Comparison of ENCODE assay signal across 10 mouse cellular contexts in the genomic region with DNA sequence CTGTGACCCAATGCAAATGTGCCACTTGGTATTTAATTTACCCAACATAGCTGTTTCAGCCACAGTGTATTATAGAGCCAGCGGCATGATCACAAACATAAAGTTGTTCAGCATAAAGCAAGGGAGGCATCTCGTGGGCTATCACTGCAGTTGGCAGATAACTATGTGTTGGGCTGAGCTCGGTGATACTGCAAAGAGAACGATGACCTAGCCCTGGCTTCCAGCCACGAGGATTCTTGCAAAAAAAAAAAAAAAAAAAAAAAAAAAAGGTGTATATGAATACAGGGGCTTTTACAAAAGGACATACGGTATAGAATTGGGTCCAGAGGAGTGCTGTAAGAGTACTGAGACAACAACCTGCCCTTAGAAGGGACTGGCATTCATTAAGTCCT. TPM values are rescaled to one million over a fixed set of nuclear protein-coding genes. Genes with fewer than 3 reads are reported as not detected.
A peak's percentile ranks its signal among the peaks of the same experiment; 100 is the strongest.
DNase-seq lines count a peak whose midpoint lies in the region; ATAC-seq and TF ChIP-seq lines count a peak whose summit lies in the region.
"Had no signal": no experiment of that assay in that cellular context is flagged by ENCODE, and none has a peak within 500 bp of the region (broad histone marks: within the 10 kb centered on the region; RNA-seq: fewer than 3 reads in every experiment).

No protein-coding gene starts in this region.

- peaks cover 10% of the 10 kb centered on the region; the same call in 1 of the 2 replicates for H3K4me1 ChIP-seq in hindbrain, embryonic 12.5 days
- H3K4me1 ChIP-seq in hindbrain, embryonic 13.5 days (replicated peaks), result 0 out of 2 replicates have a peak, but pooled peaks cover 11% of the 10 kb centered on the region
- peaks cover 3% of the 10 kb centered on the region; the same call in 1 of the 2 replicates for H3K4me1 ChIP-seq in stomach, embryonic 15.5 days
- no peaks in the 10 kb centered on the region for H3K4me1 ChIP-seq in stomach, postnatal 0 days (replicated peaks; ENCODE audit: control insufficient read depth, insufficient read depth)
- no peaks in the 10 kb centered on the region; the same call in 1 of the 2 replicates for H3K4me1 ChIP-seq in hindbrain, embryonic 15.5 days (replicated peaks)
- peaks cover 14% of the 10 kb centered on the region; the same call in 1 of the 2 replicates for H3K4me1 ChIP-seq in olfactory bulb, adult 2 months (ENCODE audit: control insufficient read depth, insufficient read depth, low read length)

- no peaks in the 10 kb centered on the region for H3K36me3 ChIP-seq in hindbrain, embryonic 12.5 days
- no peaks in the 10 kb centered on the region for H3K36me3 ChIP-seq in hindbrain, embryonic 13.5 days
- H3K36me3 ChIP-seq in stomach, embryonic 15.5 days, result no peaks in the 10 kb centered on the region
- H3K36me3 ChIP-seq in stomach, postnatal 0 days (ENCODE audit: control insufficient read depth, insufficient read depth, low read length), result no peaks in the 10 kb centered on the region
- no peaks in the 10 kb centered on the region for H3K36me3 ChIP-seq in hindbrain, embryonic 15.5 days

- no peak overlapping the region for H3K27ac ChIP-seq in hindbrain, embryonic 12.5 days
- no peak overlapping the region for H3K27ac ChIP-seq in hindbrain, embryonic 13.5 days
- no peak overlapping the region for H3K27ac ChIP-seq in stomach, embryonic 15.5 days
- no peak overlapping the region for H3K27ac ChIP-seq in stomach, postnatal 0 days (replicated peaks)
- no peak overlapping the region for H3K27ac ChIP-seq in hindbrain, embryonic 15.5 days (replicated peaks)
- H3K27ac ChIP-seq in olfactory bulb, adult 2 months (ENCODE audit: insufficient read depth, low read depth, low read length), result peak overlapping the region; percentile 52; the same call in 1 of the 2 replicates

- H3K4me2 ChIP-seq in hindbrain, embryonic 12.5 days (replicated peaks), result peak overlapping the region; percentile 13
- H3K4me2 ChIP-seq in hindbrain, embryonic 13.5 days, result no peak overlapping the region
- peak overlapping the region; percentile 25; the same call in 1 of the 2 replicates for H3K4me2 ChIP-seq in stomach, embryonic 15.5 days
- H3K4me2 ChIP-seq in stomach, postnatal 0 days (replicated peaks; ENCODE audit: low read depth), result no peak overlapping the region
- H3K4me2 ChIP-seq in hindbrain, embryonic 15.5 days, result peak overlapping the region; percentile 13; the same call in 1 of the 2 replicates

- no peaks in the 10 kb centered on the region for H3K9me3 ChIP-seq in hindbrain, embryonic 12.5 days (replicated peaks)
- H3K9me3 ChIP-seq in hindbrain, embryonic 13.5 days, result no peaks in the 10 kb centered on the region
- H3K9me3 ChIP-seq in stomach, embryonic 15.5 days, result no peaks in the 10 kb centered on the region
- H3K9me3 ChIP-seq in stomach, postnatal 0 days (ENCODE audit: control insufficient read depth, low read length), result no peaks in the 10 kb centered on the region
- H3K9me3 ChIP-seq in hindbrain, embryonic 15.5 days, result no peaks in the 10 kb centered on the region

- TF ChIP-seq EP300 in stomach, postnatal 0 days (optimal IDR thresholded peaks at IDR 0.05), result no peak

- no peak for ATAC-seq in hindbrain, embryonic 12.5 days (ENCODE audit: low FRiP score)
- no peak for ATAC-seq in hindbrain, embryonic 13.5 days (ENCODE audit: low FRiP score)
- no peak for ATAC-seq in stomach, embryonic 15.5 days (ENCODE audit: insufficient read depth, low FRiP score, low read depth)
- no peak for ATAC-seq in stomach, postnatal 0 days (ENCODE audit: low FRiP score, low TSS enrichment)
- no peak for ATAC-seq in hindbrain, embryonic 15.5 days (ENCODE audit: low FRiP score, low read depth)

- no peak overlapping the region for H3K4me3 ChIP-seq in hindbrain, embryonic 12.5 days
- no peak overlapping the region for H3K4me3 ChIP-seq in hindbrain, embryonic 13.5 days
- H3K4me3 ChIP-seq in stomach, embryonic 15.5 days (replicated peaks), result no peak overlapping the region
- H3K4me3 ChIP-seq in stomach, postnatal 0 days (ENCODE audit: low read depth, low read length), result no peak overlapping the region
- no peak overlapping the region for H3K4me3 ChIP-seq in hindbrain, embryonic 15.5 days
- H3K4me3 ChIP-seq in olfactory bulb, adult 2 months (ENCODE audit: insufficient read depth, low read depth, low read length), result 0 out of 2 replicates have a peak overlapping the region, but pooled peaks have one; percentile 21

- no peak for TF ChIP-seq POLR2A in olfactory bulb, adult 2 months (IDR thresholded peaks at IDR 0.05; ENCODE audit: insufficient read depth, low read depth, low read length)

- no peak for TF ChIP-seq CTCF in stomach, postnatal 0 days (IDR thresholded peaks at IDR 0.05; ENCODE audit: low read depth)
- no peak for TF ChIP-seq CTCF in olfactory bulb, adult 2 months (IDR thresholded peaks at IDR 0.05; ENCODE audit: insufficient read depth, low read depth, low read length)

- H3K27me3 ChIP-seq in hindbrain, embryonic 12.5 days, result no peaks in the 10 kb centered on the region
- H3K27me3 ChIP-seq in hindbrain, embryonic 13.5 days, result no peaks in the 10 kb centered on the region
- H3K27me3 ChIP-seq in stomach, embryonic 15.5 days (replicated peaks), result no peaks in the 10 kb centered on the region
- H3K27me3 ChIP-seq in stomach, postnatal 0 days (ENCODE audit: control insufficient read depth, insufficient read depth, low read length), result no peaks in the 10 kb centered on the region
- H3K27me3 ChIP-seq in hindbrain, embryonic 15.5 days, result no peaks in the 10 kb centered on the region

- DNase-seq in stomach, postnatal 0 days (ENCODE audit: low spot score), result no peak
- no peak for DNase-seq in embryo, embryonic 10 days (ENCODE audit: low spot score)
- no peak for DNase-seq in cerebellum, adult 8-10 months
- DNase-seq: cerebellum, adult 18-20 months; heart, postnatal 4 days had no signal

- 69% methylated on average over 6 of the region's 6 CpGs for WGBS in hindbrain, embryonic 12.5 days
- WGBS in hindbrain, embryonic 13.5 days, result 76% methylated on average over 6 of the region's 6 CpGs
- WGBS in stomach, embryonic 15.5 days, result 44% methylated on average over 6 of the region's 6 CpGs
- WGBS in stomach, postnatal 0 days, result 37% methylated on average over 6 of the region's 6 CpGs
- 58% methylated on average over 6 of the region's 6 CpGs for WGBS in hindbrain, embryonic 15.5 days
- 24% methylated on average over 6 of the region's 6 CpGs for WGBS in olfactory bulb, adult 2 months

- no peak overlapping the region for H3K9ac ChIP-seq in hindbrain, embryonic 12.5 days
- no peak overlapping the region for H3K9ac ChIP-seq in hindbrain, embryonic 13.5 days
- H3K9ac ChIP-seq in stomach, embryonic 15.5 days, result no peak overlapping the region
- H3K9ac ChIP-seq in stomach, postnatal 0 days (ENCODE audit: low read length), result no peak overlapping the region
- no peak overlapping the region for H3K9ac ChIP-seq in hindbrain, embryonic 15.5 days

RNA-seq across cellular contexts. Expression of a gene that starts 15.0 kb away (rescaled TPM):
- polyA plus RNA-seq in hindbrain, embryonic 12.5 days (2016; fragmentation: Nextera tagmentation; extraction: Ambion mirVana), result 4.0 and 4.7 TPM in 2 replicates
- polyA plus RNA-seq in hindbrain, embryonic 13.5 days (2015; fragmentation: Nextera tagmentation; extraction: Ambion mirVana), result 9.5 and 9.6 TPM in 2 replicates
- 5.5 and 5.6 TPM in 2 replicates for polyA plus RNA-seq in stomach, embryonic 15.5 days (2015; fragmentation: Nextera tagmentation; extraction: Ambion mirVana)
- polyA plus RNA-seq in stomach, postnatal 0 days (2015; fragmentation: Nextera tagmentation; extraction: Ambion mirVana), result 8.7 and 9.1 TPM in 2 replicates
- 15.3 and 19.1 TPM in 2 replicates for polyA plus RNA-seq in hindbrain, embryonic 15.5 days (2015; fragmentation: Nextera tagmentation; extraction: Ambion mirVana)
- polyA plus RNA-seq in olfactory bulb, adult 2 months (2012; ENCODE audit: insufficient read depth, insufficient read length, low replicate concordance, missing spikeins), result not detected in 2 replicates

Comparison
In these comparisons a context has a peak if more than half of its experiments do, and no peak if none do; other contexts are left out.
1. H3K4me2 ChIP-seq: peak in hindbrain, embryonic 12.5 days (single experiment), stomach, embryonic 15.5 days (single experiment) and hindbrain, embryonic 15.5 days (single experiment); none in hindbrain, embryonic 13.5 days (single experiment) and stomach, postnatal 0 days (single experiment).